Mouse (Mus musculus): ENCODE measurements around the gene Oosp3. TPM values are rescaled to one million over a fixed set of nuclear protein-coding genes. Genes with fewer than 3 reads are reported as not detected.

Oosp3 gene
- total and polyA plus RNA-seq, 3 experiments, result not detected

GRCm38 (mm10) chr19:11659142-11659541 lies 37.7 kb upstream of the Oosp3 start:
- Histone ChIP-seq H3K79me2 (ENCODE audit: control insufficient read depth, insufficient read depth, low read length, poor library complexity) (no peaks in the 10 kb centered on the region), H3K4me3 (ENCODE audit: control insufficient read depth in 1 of 2, insufficient read depth in 1 of 2, low read depth in 2 of 2, low read length in 2 of 2) (no peak overlapping the region), H3K9me3 (replicated peaks; ENCODE audit: insufficient read depth, low read length) (no peaks in the 10 kb centered on the region), H3K27ac (ENCODE audit: control insufficient read depth, low read depth, low read length) (no peak overlapping the region), H3K4me1 (ENCODE audit: control insufficient read depth in 1 of 2, insufficient read depth in 2 of 2, low read length in 2 of 2) (no peaks in the 10 kb centered on the region), H3K27me3 (ENCODE audit: control insufficient read depth in 1 of 2, insufficient read depth in 2 of 2, low read length in 2 of 2) (peaks cover 5 to 7% of the 10 kb centered on the region in 2 experiments; a peak in 3 of 4 replicates), H3K9ac (ENCODE audit: control insufficient read depth, low read depth, low read length, poor library complexity, severe bottlenecking) (no peak overlapping the region), H3K36me3 (ENCODE audit: control insufficient read depth in 1 of 2, insufficient read depth in 2 of 2, low read length in 2 of 2) (no peaks in the 10 kb centered on the region)
- TF ChIP-seq ZC3H11A (IDR thresholded peaks at IDR 0.05; ENCODE audit: low read depth, low read length), result no peak
- no peak for TF ChIP-seq POLR2AphosphoS5 (IDR thresholded peaks at IDR 0.05; ENCODE audit: borderline replicate concordance, low read depth, low read length)
- no peak for TF ChIP-seq EP300 (IDR thresholded peaks at IDR 0.05; ENCODE audit: low read depth in 1 of 2, low read length in 2 of 2)
- no peak for TF ChIP-seq ZKSCAN1 (IDR thresholded peaks at IDR 0.05; ENCODE audit: low read depth, low read length)
- no peak for TF ChIP-seq POLR2AphosphoS2 (IDR thresholded peaks at IDR 0.05; ENCODE audit: low read length)
- TF ChIP-seq E2F4 (IDR thresholded peaks at IDR 0.05; ENCODE audit: borderline replicate concordance, low read depth, low read length), result no peak
- no peak for TF ChIP-seq MAZ (IDR thresholded peaks at IDR 0.05; ENCODE audit: low read depth, low read length)
- no peak for TF ChIP-seq RAD21 (IDR thresholded peaks at IDR 0.05; ENCODE audit: low read depth, low read length)
- no peak for TF ChIP-seq HCFC1 (IDR thresholded peaks at IDR 0.05; ENCODE audit: low read depth, low read length)
- no peak for TF ChIP-seq RCOR1 (IDR thresholded peaks at IDR 0.05; ENCODE audit: low read depth, low read length)
- TF ChIP-seq NELFE (IDR thresholded peaks at IDR 0.05; ENCODE audit: low read depth, low read length), result no peak
- no peak for TF ChIP-seq BHLHE40 (IDR thresholded peaks at IDR 0.05; ENCODE audit: borderline replicate concordance, low read depth, low read length)
- no peak for TF ChIP-seq NRF1 (IDR thresholded peaks at IDR 0.05; ENCODE audit: insufficient read depth, low read depth, low read length, poor library complexity, severe bottlenecking)
- no peak for TF ChIP-seq ZMIZ1 (IDR thresholded peaks at IDR 0.05; ENCODE audit: low read depth, low read length)
- TF ChIP-seq SMC3 (IDR thresholded peaks at IDR 0.05; ENCODE audit: low read depth, low read length), result no peak
- no peak for TF ChIP-seq JUND (IDR thresholded peaks at IDR 0.05; ENCODE audit: low read depth, low read length)
- no peak for TF ChIP-seq GABPA (IDR thresholded peaks at IDR 0.05; ENCODE audit: low read depth, low read length)
- no peak for TF ChIP-seq MAX (IDR thresholded peaks at IDR 0.05; ENCODE audit: low read length)
- TF ChIP-seq CTCF (IDR thresholded peaks at IDR 0.05 in 2 of 3, conservative IDR thresholded peaks at IDR 0.05 in 1 of 3; ENCODE audit: control insufficient read depth in 1 of 3, insufficient read depth in 1 of 3, low read depth in 2 of 3, low read length in 3 of 3, poor library complexity in 1 of 3, severe bottlenecking in 1 of 3), result no peak
- TF ChIP-seq ELF1 (IDR thresholded peaks at IDR 0.05; ENCODE audit: low read depth, low read length), result no peak
- no peak for DNase-seq (ENCODE audit: low read depth, low spot score)

GRCm38 (mm10) chr19:11660459-11660858 lies 36.4 kb upstream of the Oosp3 start, which contains the start of gene Oosp2:
TSS of gene Oosp2 (minus strand) at chr19:11660559.
- H3K4me1 ChIP-seq (ENCODE audit: control insufficient read depth in 1 of 2, insufficient read depth in 2 of 2, low read length in 2 of 2), result no peaks in the 10 kb centered on the region
- H3K36me3 ChIP-seq (ENCODE audit: control insufficient read depth in 1 of 2, insufficient read depth in 2 of 2, low read length in 2 of 2), result no peaks in the 10 kb centered on the region
- peaks cover 5 to 7% of the 10 kb centered on the region in 2 experiments; a peak in 3 of 4 replicates for H3K27me3 ChIP-seq (ENCODE audit: control insufficient read depth in 1 of 2, insufficient read depth in 2 of 2, low read length in 2 of 2)
- no peak within 1 kb of the TSS for H3K27ac ChIP-seq (ENCODE audit: control insufficient read depth, low read depth, low read length)
- H3K79me2 ChIP-seq (ENCODE audit: control insufficient read depth, insufficient read depth, low read length, poor library complexity), result no peaks in the 10 kb centered on the region
- no peak for DNase-seq (ENCODE audit: low read depth, low spot score)
- no peak within 1 kb of the TSS for H3K4me3 ChIP-seq (ENCODE audit: control insufficient read depth in 1 of 2, insufficient read depth in 1 of 2, low read depth in 2 of 2, low read length in 2 of 2)
- TF ChIP-seq GATA1 (IDR thresholded peaks at IDR 0.05; ENCODE audit: low read depth, low read length), result no peak
- TF ChIP-seq USF1 (IDR thresholded peaks at IDR 0.05; ENCODE audit: low read depth, low read length), result no peak
- TF ChIP-seq KAT2A (conservative IDR thresholded peaks at IDR 0.05; ENCODE audit: low read depth, low read length), result no peak
- no peak for TF ChIP-seq E2F4 (IDR thresholded peaks at IDR 0.05; ENCODE audit: borderline replicate concordance, low read depth, low read length)
- no peak for TF ChIP-seq POLR2A (IDR thresholded peaks at IDR 0.05; ENCODE audit: control insufficient read depth in 1 of 2, insufficient read depth in 1 of 2, low read depth in 1 of 2, low read length in 2 of 2, poor library complexity in 1 of 2)
- TF ChIP-seq GABPA (IDR thresholded peaks at IDR 0.05; ENCODE audit: low read depth, low read length), result no peak
- TF ChIP-seq BHLHE40 (IDR thresholded peaks at IDR 0.05; ENCODE audit: borderline replicate concordance, low read depth, low read length), result no peak
- H3K9me3 ChIP-seq (replicated peaks; ENCODE audit: insufficient read depth, low read length), result no peaks in the 10 kb centered on the region
- H3K9ac ChIP-seq (ENCODE audit: control insufficient read depth, low read depth, low read length, poor library complexity, severe bottlenecking), result no peak within 1 kb of the TSS

Measured in MEL (cell line).